Comparison of ENCODE assay signal across 24 mouse cellular contexts in genomic region chr8:119385854-119386253, GRCm38 (mm10). TPM values are rescaled to one million over a fixed set of nuclear protein-coding genes. Genes with fewer than 3 reads are reported as not detected.
"Had no signal": no experiment of that assay in that cellular context is flagged by ENCODE, and none has a peak within 500 bp of the region (broad histone marks: within the 10 kb centered on the region; RNA-seq: fewer than 3 reads in every experiment).

No protein-coding gene starts in this region.

- H3K4me1 ChIP-seq: heart, embryonic 10.5 days; heart, embryonic 13.5 days; heart, embryonic 15.5 days; hindbrain, embryonic 13.5 days; hindbrain, embryonic 15.5 days; kidney, embryonic 15.5 days; limb, embryonic 13.5 days; limb, embryonic 15.5 days had no signal

- H3K27me3 ChIP-seq: hindbrain, embryonic 15.5 days; kidney, embryonic 15.5 days had no signal

- H3K36me3 ChIP-seq: heart, embryonic 10.5 days; heart, embryonic 13.5 days; heart, embryonic 15.5 days; hindbrain, embryonic 13.5 days; hindbrain, embryonic 15.5 days; kidney, embryonic 15.5 days; limb, embryonic 13.5 days; limb, embryonic 15.5 days had no signal

- ATAC-seq: hindbrain, postnatal 0 days; intestine, embryonic 16.5 days had no signal

- H3K27ac ChIP-seq: heart, embryonic 10.5 days; heart, embryonic 13.5 days; heart, embryonic 15.5 days; hindbrain, embryonic 13.5 days; hindbrain, embryonic 15.5 days; hindbrain, postnatal 0 days; kidney, embryonic 15.5 days; kidney, postnatal 0 days; limb, embryonic 13.5 days; limb, embryonic 15.5 days had no signal

- H3K4me3 ChIP-seq: heart, embryonic 10.5 days; heart, embryonic 13.5 days; heart, embryonic 15.5 days; hindbrain, embryonic 13.5 days; hindbrain, embryonic 15.5 days; kidney, embryonic 15.5 days; limb, embryonic 13.5 days; limb, embryonic 15.5 days had no signal

- H3K4me2 ChIP-seq: heart, embryonic 13.5 days; heart, embryonic 15.5 days; hindbrain, embryonic 13.5 days; hindbrain, embryonic 15.5 days; kidney, embryonic 15.5 days; limb, embryonic 13.5 days; limb, embryonic 15.5 days had no signal

- H3K9me3 ChIP-seq: heart, embryonic 10.5 days; heart, embryonic 13.5 days; heart, embryonic 15.5 days; hindbrain, embryonic 13.5 days; hindbrain, embryonic 15.5 days; kidney, embryonic 15.5 days; limb, embryonic 13.5 days; limb, embryonic 15.5 days had no signal

- DNase-seq: gastrocnemius, postnatal 14 days; gastrocnemius, postnatal 36 days; heart, adult 18-20 months; heart, postnatal 14 days; heart, postnatal 36 days; kidney, adult 11 months; kidney, adult 2 months; kidney, adult 9 months; kidney, postnatal 14 days; kidney, postnatal 36 days; layer of hippocampus, adult 9-11 months; layer of hippocampus, postnatal 36 days; left cerebral cortex, postnatal 4 days had no signal

- H3K9ac ChIP-seq: heart, embryonic 13.5 days; heart, embryonic 15.5 days; hindbrain, embryonic 13.5 days; hindbrain, embryonic 15.5 days; kidney, embryonic 15.5 days; limb, embryonic 13.5 days; limb, embryonic 15.5 days had no signal

RNA-seq across cellular contexts. Expression of gene Osgin1, which starts 48.1 kb away (rescaled TPM):
- total RNA-seq: hindbrain, postnatal 0 days had no signal
